Mouse (Mus musculus) liver, embryonic 14 days (tissue): ENCODE measurements around the gene Gapdh. TPM values are rescaled to one million over a fixed set of nuclear protein-coding genes. Genes with fewer than 3 reads are reported as not detected.

Experiments
- polyA plus RNA-seq: library from polyadenylated mRNA; depleted of rRNA; stranded (reverse); fragments of >200 nt; gene quantifications from 2 replicates; pipeline ENCODE4 v1.2.3, GENCODE M21; 2012; rRNA removed

Gene Gapdh
- 1,650 and 2,016 TPM in 2 replicates for polyA plus RNA-seq

GRCm38 (mm10) chr6:125166051-125166751 lies at the start of gene Gapdh:
Gene Gapdh (minus strand): TSS chr6:125166467.

GRCm38 (mm10) chr6:125215148-125215954 lies 49.1 kb upstream of the Gapdh start, which contains the start of gene Vamp1:
Gene Vamp1 (plus strand): TSS chr6:125215551.

GRCm38 (mm10) chr6:125191332-125192015 lies 25.2 kb upstream of the Gapdh start, which contains the start of the genes Ncapd2 and Mrpl51:
Gene Ncapd2 (minus strand): TSS chr6:125191701.
Gene Mrpl51 (plus strand): TSS chr6:125191801.

GRCm38 (mm10) chr6:125145001-125145400 lies 21.3 kb downstream of the Gapdh start, which contains the start of gene Iffo1:
Gene Iffo1 (plus strand): TSS chr6:125145241.

DNA sequence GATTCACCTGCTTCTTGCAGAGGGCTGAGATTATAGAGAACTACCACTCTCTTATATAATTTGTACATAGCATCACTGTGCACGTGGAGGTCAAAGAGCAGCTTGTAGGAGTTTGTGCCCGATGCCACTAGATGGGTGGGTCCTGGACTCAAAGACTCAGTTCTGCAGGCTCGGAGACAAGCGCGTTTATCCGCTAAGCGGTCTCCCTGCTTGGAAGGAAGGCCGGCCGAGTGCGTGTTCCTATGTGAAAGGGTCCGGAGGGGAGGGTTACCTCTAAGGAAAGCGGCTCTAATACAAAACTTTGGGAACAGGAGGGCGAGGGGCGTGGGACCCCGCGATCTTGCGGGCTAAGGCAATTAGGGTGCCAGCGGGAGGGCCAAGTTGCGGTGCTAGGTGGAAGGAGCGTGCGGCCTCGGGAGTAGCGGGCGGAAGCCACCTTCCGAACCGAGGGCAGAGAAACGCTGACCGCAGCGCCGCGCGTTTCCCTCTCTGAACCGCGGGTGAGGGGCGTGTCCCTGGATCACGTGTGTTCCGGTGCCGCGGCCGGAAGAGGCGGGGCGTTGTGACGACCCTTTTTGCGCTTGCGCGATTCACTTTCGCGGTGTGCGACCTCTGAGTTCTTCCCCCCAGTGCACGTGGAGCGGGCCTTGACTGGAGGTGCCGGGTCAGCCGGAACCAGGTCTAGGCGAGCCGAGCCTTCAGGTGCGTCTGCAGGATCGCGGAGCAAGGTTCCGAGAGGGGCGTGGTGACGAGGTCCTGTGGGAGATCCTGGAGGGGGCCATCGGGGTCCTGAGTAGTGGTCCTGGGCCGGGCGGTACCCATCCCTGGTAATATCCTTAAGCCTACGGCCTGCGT lies 34.7 kb downstream of the Gapdh start, which contains the start of gene Nop2:
Gene Nop2 (plus strand): TSS at position 608 of the 855 bp plus-strand sequence.

Other genes starting within 250 kb of the Gapdh start
- 107 and 113 TPM in 2 replicates for gene Ptms, start 246.4 kb downstream of the Gapdh start, polyA plus RNA-seq
- gene Mlf2, start 235.1 kb downstream of the Gapdh start, polyA plus RNA-seq, result 79.5 and 83.4 TPM in 2 replicates
- 48.8 and 56.1 TPM in 2 replicates for gene Cops7a, start 200.9 kb downstream of the Gapdh start, polyA plus RNA-seq
- gene Pianp, start 169.8 kb downstream of the Gapdh start, polyA plus RNA-seq, result 0.03 TPM in 2 replicates
- 18.1 and 21.6 TPM in 2 replicates for gene Zfp384, start 157.3 kb downstream of the Gapdh start, polyA plus RNA-seq
- gene Ing4, start 126.7 kb downstream of the Gapdh start, polyA plus RNA-seq, result 16.7 and 18.7 TPM in 2 replicates
- 2.5 and 3.8 TPM in 2 replicates for gene Acrbp, start 116.8 kb downstream of the Gapdh start, polyA plus RNA-seq
- 1.1 and 1.9 TPM in 2 replicates for gene Lpar5, start 98.5 kb downstream of the Gapdh start, polyA plus RNA-seq
- gene Chd4, start 70.5 kb downstream of the Gapdh start, polyA plus RNA-seq, result 24.7 and 28.3 TPM in 2 replicates
- gene Nop2, start 34.6 kb downstream of the Gapdh start, polyA plus RNA-seq, result 24.5 and 26.9 TPM in 2 replicates
- 5.8 and 6.3 TPM in 2 replicates for gene Iffo1, start 21.2 kb downstream of the Gapdh start, polyA plus RNA-seq
- gene Ncapd2, start 25.2 kb upstream of the Gapdh start, polyA plus RNA-seq, result 121 and 141 TPM in 2 replicates
- gene Mrpl51, start 25.3 kb upstream of the Gapdh start, polyA plus RNA-seq, result 53.6 and 57.5 TPM in 2 replicates
- gene Vamp1, start 49.1 kb upstream of the Gapdh start, polyA plus RNA-seq, result 3.4 and 3.6 TPM in 2 replicates
- gene Tapbpl, start 65.4 kb upstream of the Gapdh start, polyA plus RNA-seq, result 4.1 and 4.3 TPM in 2 replicates
- 0.52 and 0.83 TPM in 2 replicates for gene Cd27, start 70.5 kb upstream of the Gapdh start, polyA plus RNA-seq
- 0.03 TPM in 1 of 2 replicates, not detected in the other for gene Tuba3a, start 119.6 kb upstream of the Gapdh start, polyA plus RNA-seq
- 10.4 and 14.8 TPM in 2 replicates for gene Ltbr, start 147.4 kb upstream of the Gapdh start, polyA plus RNA-seq
- 0.24 and 0.32 TPM in 2 replicates for gene Scnn1a, start 154.2 kb upstream of the Gapdh start, polyA plus RNA-seq
- 14.7 and 18.1 TPM in 2 replicates for gene Tnfrsf1a, start 182.9 kb upstream of the Gapdh start, polyA plus RNA-seq
- 0.35 and 0.48 TPM in 2 replicates for gene Plekhg6, start 214.3 kb upstream of the Gapdh start, polyA plus RNA-seq